Mouse (Mus musculus) C2C12 (cell line): ENCODE measurements around the gene Iqgap1.

Experiments used
- CEBPB ChIP-seq: IDR thresholded peaks from one replicate; pipeline ENCODE4 v1.6.1; 2011; ENCODE audit warnings: low read depth, mild to moderate bottlenecking, control low read depth, moderate library complexity
- CTCF ChIP-seq: IDR thresholded peaks from one replicate; pipeline ENCODE4 v1.5.1; 2011; ENCODE audit not compliant: control insufficient read depth, insufficient read depth, insufficient read length
- MAX ChIP-seq: IDR thresholded peaks from one replicate; pipeline ENCODE4 v1.6.1; 2011; ENCODE audit warnings: mild to moderate bottlenecking, control low read depth
- MYOD1 ChIP-seq: IDR thresholded peaks from one replicate; pipeline ENCODE4 v1.6.1; 2011; ENCODE audit warnings: low read depth; ENCODE audit not compliant: control insufficient read depth, insufficient read length
- USF1 ChIP-seq: IDR thresholded peaks from one replicate; pipeline ENCODE4 v1.6.1; 2011; ENCODE audit warnings: low read depth, mild to moderate bottlenecking, control low read depth, moderate library complexity

GRCm38 (mm10) chr7:80855316-80855715, 29.5 kb upstream of the Iqgap1 start:
- TF ChIP-seq CTCF (no peak), CEBPB (no peak), USF1 (no peak), MAX (no peak), MYOD1 (no peak)
